Mouse (Mus musculus) ES-E14 (cell line): ENCODE results near the gene Plbd2. TPM values are rescaled to one million over a fixed set of nuclear protein-coding genes. Genes with fewer than 3 reads are reported as not detected.

Source experiments
- DNase-seq: peaks from one replicate; pipeline ENCODE4 v3.0.0-alpha.2; 2013; ENCODE audit warnings: low read depth, low spot score
- H3K27ac ChIP-seq: 2 replicates; pipeline ENCODE4 v1.5.1; 2012; ENCODE audit warnings: low read depth, mild to moderate bottlenecking, low read length, moderate library complexity, mixed read lengths; ENCODE audit not compliant: poor library complexity, insufficient read depth, severe bottlenecking
- H3K36me3 ChIP-seq: 2 replicates; pipeline ENCODE4 v1.6.1; 2012; ENCODE audit warnings: mild to moderate bottlenecking, low read length, moderate library complexity, mixed read lengths; ENCODE audit not compliant: control insufficient read depth, poor library complexity, insufficient read depth, severe bottlenecking
- H3K4me1 ChIP-seq, 2 experiments: fragments of 150-350 bp in 1 of 2; sonication (generic) in 1 of 2; 2 replicates each; pipeline ENCODE4 v1.6.1; 2012; ENCODE audit warnings: low read length in 2 of 2, mild to moderate bottlenecking in 1 of 2, mixed read lengths in 1 of 2; ENCODE audit not compliant: control insufficient read depth in 2 of 2, insufficient read depth in 2 of 2, poor library complexity in 1 of 2
- H3K4me3 ChIP-seq, 2 experiments: fragments of 150-350 bp in 1 of 2; sonication (generic) in 1 of 2; 2 replicates each; pipeline ENCODE4 v1.5.1; 2012; ENCODE audit warnings: low read length in 2 of 2, low read depth in 1 of 2, mild to moderate bottlenecking in 1 of 2, mixed read lengths in 1 of 2; ENCODE audit not compliant: insufficient read depth in 1 of 2, poor library complexity in 1 of 2, severe bottlenecking in 1 of 2
- H3K9ac ChIP-seq: 2 replicates; pipeline ENCODE4 v1.6.1; 2012; ENCODE audit warnings: low read depth, mild to moderate bottlenecking, low read length, mixed read lengths; ENCODE audit not compliant: poor library complexity, insufficient read depth, severe bottlenecking
- H3K9me3 ChIP-seq: fragments of 150-350 bp; sonication (generic); 2 replicates; pipeline ENCODE4 v1.6.1; 2012; ENCODE audit warnings: low read depth, mild to moderate bottlenecking, low read length; ENCODE audit not compliant: control insufficient read depth, insufficient read depth
- CHD2 ChIP-seq: IDR thresholded peaks from 2 replicates; pipeline ENCODE4 v1.6.1; 2014; ENCODE audit warnings: mild to moderate bottlenecking, low read depth, low read length, inconsistent platforms
- HCFC1 ChIP-seq: IDR thresholded peaks from 2 replicates; pipeline ENCODE4 v1.6.1; 2012; ENCODE audit warnings: low read length, inconsistent platforms, borderline replicate concordance; ENCODE audit not compliant: insufficient read depth
- MAFK ChIP-seq: IDR thresholded peaks from 2 replicates; pipeline ENCODE4 v1.6.1; 2014; ENCODE audit warnings: mild to moderate bottlenecking, low read depth, low read length, inconsistent platforms; ENCODE audit not compliant: insufficient read depth
- ZC3H11A ChIP-seq: IDR thresholded peaks from 2 replicates; pipeline ENCODE4 v1.6.1; 2012; ENCODE audit warnings: low read depth, mild to moderate bottlenecking, inconsistent platforms, low read length, borderline replicate concordance
- ZNF384 ChIP-seq: IDR thresholded peaks from 2 replicates; pipeline ENCODE4 v1.6.1; 2012; ENCODE audit warnings: low read depth, low read length, inconsistent platforms
- in situ Hi-C, 2 experiments: fragments of 600-800 bp; cut with MboI; formaldehyde crosslinking; loops; one replicate each; pipeline ENCODE4 v1.15.1; 2025; ENCODE audit warnings: low sequenced_read_pairs in 2 of 2, inconsistent platforms in 1 of 2; ENCODE audit not compliant: unreplicated experiment in 2 of 2
- total RNA-seq: library from RNA; depleted of rRNA; stranded (reverse); fragments of 300-350 nt; gene quantifications from 2 replicates; pipeline ENCODE4 v1.2.3, GENCODE M21; 2012

Gene Plbd2
- total RNA-seq, 1 experiment, result 35.3 TPM

GRCm38 (mm10) chr5:120447305-120447704 is 56.1 kb downstream of the Plbd2 start:
- no peak for DNase-seq
- H3K9me3 ChIP-seq, result no peaks in the 10 kb centered on the region
- in situ Hi-C loops, result no loop called here

GRCm38 (mm10) chr5:120440733-120441132 is 62.7 kb downstream of the Plbd2 start:
- Histone ChIP-seq H3K9me3 (no peaks in the 10 kb centered on the region), H3K4me1 (no peaks in the 10 kb centered on the region), H3K36me3 (no peaks in the 10 kb centered on the region), H3K27ac (no peak overlapping the region), H3K9ac (no peak overlapping the region), H3K4me3 (no peak overlapping the region)
- TF ChIP-seq CHD2, result no peak
- peak; percentile 36; the same call in 1 of the 2 replicates for TF ChIP-seq ZC3H11A
- in situ Hi-C loops, result no loop called here
- peak; percentile 96 for DNase-seq

More at GRCm38 (mm10) chr5:120447305-120447704, 56.1 kb downstream of the Plbd2 start:
- Histone ChIP-seq H3K27ac (no peak overlapping the region), H3K4me3 (no peak overlapping the region), H3K4me1 (peaks cover 0 to 2% of the 10 kb centered on the region in 2 experiments; a peak in 2 of 4 replicates), H3K36me3 (no peaks in the 10 kb centered on the region), H3K9ac (no peak overlapping the region; the same call in 1 of the 2 replicates)
- TF ChIP-seq ZC3H11A, result no peak
- TF ChIP-seq MAFK, result no peak
- TF ChIP-seq CHD2, result no peak
- no peak for TF ChIP-seq ZNF384
- no peak for TF ChIP-seq HCFC1

GRCm38 (mm10) chr5:120439887-120440670 is 63.3 kb downstream of the Plbd2 start:
- Histone ChIP-seq H3K27ac (no peak overlapping the region), H3K9ac (no peak overlapping the region), H3K4me3 (peak overlapping the region in 1 of 2 experiments; percentile 10; a peak in 1 of 4 replicates), H3K9me3 (no peaks in the 10 kb centered on the region), H3K36me3 (no peaks in the 10 kb centered on the region), H3K4me1 (peaks cover 0 to 3% of the 10 kb centered on the region in 2 experiments; a peak in 1 of 4 replicates)
- in situ Hi-C loops, result loop anchor here in 1 of 2 experiments (10.0 kb wide), 1 partner anchor 635 kb away; no protein-coding TSS in a partner anchor
- no peak for TF ChIP-seq CHD2
- TF ChIP-seq ZC3H11A, result no peak
- no peak for TF ChIP-seq ZNF384
- TF ChIP-seq HCFC1, result no peak
- no peak for TF ChIP-seq MAFK
- DNase-seq, result no peak

GRCm38 (mm10) chr5:120438991-120439710 is 64.3 kb downstream of the Plbd2 start:
- H3K4me1 ChIP-seq, result peaks cover 0 to 3% of the 10 kb centered on the region in 2 experiments; a peak in 1 of 4 replicates
- no peaks in the 10 kb centered on the region for H3K36me3 ChIP-seq
- H3K9me3 ChIP-seq, result no peaks in the 10 kb centered on the region
- no peak overlapping the region for H3K9ac ChIP-seq
- DNase-seq, result no peak
- no peak for TF ChIP-seq MAFK
- no peak for TF ChIP-seq ZC3H11A
- TF ChIP-seq HCFC1, result no peak
- TF ChIP-seq CHD2, result no peak
- no peak for TF ChIP-seq ZNF384
- no peak overlapping the region for H3K27ac ChIP-seq
- in situ Hi-C loops, result loop anchor here in 1 of 2 experiments (10.0 kb wide), 1 partner anchor 634 kb away; no protein-coding TSS in a partner anchor
- no peak overlapping the region for H3K4me3 ChIP-seq
